Mouse (Mus musculus): ENCODE data around the gene Pfkl. TPM values are rescaled to one million over a fixed set of nuclear protein-coding genes. Genes with fewer than 3 reads are reported as not detected.
A peak's percentile ranks its signal among the peaks of the same experiment; 100 is the strongest.
"Not testable (repeated sequence)": the region's sequence is repeated elsewhere in the genome, so short reads cannot be mapped to it uniquely, and the experiment has no call there.

The Pfkl gene
- total RNA-seq, 2 experiments from 2014 or later: 142 to 172 TPM

DNA sequence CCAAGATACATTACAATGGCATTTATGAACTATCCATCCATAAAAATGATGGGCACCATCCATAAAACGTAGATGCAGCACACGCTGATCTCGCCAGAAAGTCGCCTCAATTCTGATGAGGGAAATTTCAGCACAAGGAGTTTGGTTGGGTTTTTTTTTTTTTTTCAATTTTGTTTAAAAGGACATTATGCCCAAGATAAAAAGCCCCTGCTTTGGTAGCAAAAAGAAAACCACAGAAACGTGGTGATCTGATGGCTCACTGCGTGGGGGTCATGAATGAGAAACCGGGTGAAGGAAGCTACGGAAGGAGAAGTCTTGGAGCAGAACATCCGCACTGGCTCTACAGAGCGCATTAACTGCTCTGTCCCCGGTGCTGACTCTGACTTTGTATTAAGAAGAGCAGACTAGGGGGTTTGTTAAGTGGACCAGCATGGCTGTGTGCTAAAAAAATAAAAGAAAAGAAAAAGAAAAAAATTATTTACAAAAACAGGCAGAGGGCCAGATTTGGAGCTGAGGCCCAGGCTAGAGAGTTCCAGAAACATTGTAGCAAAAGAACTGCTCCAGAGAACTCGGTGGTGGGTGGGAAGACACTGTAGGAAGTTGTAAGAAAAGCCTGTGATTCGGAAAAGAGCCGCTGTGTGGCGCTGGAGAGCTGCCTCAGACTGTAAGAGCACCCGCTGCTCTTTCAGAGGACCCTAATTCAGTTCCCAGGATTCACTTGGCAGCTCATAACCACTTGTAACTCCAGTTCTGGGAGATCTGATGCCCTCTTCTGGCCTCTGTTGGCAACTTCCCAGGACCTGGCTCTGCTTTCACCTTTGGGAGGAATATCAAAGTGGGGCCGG lies 38.0 kb downstream of the Pfkl start:
- DNase-seq: no peak

DNA sequence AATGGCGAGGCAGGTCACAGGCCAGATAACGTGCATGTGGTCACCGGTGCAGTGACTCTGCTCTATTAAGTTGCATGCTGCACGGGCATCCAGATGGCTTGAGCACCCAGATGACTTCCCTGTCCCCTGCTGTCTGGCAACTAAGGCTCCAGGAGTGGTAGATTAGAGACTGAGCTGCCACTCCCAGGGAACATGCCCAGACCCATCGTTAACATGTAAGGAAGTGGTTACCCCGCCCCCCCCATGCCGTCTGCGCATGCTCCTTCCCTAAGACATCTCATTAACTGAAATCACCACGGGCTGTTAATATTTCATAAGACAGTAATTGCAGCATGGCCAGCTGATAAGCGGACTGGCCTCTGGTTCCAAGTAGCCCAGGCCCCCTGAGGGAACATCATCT lies 38.7 kb downstream of the Pfkl start:
- no peak for DNase-seq

DNA sequence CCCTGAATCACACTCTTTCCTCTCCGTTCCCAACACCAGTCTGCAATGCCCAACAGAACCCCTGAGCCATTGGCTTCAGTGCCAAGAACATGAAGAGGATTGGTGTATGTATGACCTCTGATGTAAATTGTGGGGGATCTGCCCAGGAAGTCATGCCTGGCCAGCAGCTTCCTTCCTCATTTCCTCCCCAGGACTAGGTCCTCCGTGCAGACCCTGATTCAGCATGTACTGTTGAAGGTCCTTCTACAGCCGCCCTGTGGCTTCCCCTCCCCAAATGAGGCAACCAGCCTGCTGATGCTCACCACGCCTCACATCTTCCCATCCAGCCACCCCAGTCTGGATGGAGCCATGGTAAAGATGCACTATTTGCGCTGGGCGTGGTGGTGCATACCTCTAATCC lies 39.4 kb downstream of the Pfkl start, which contains the start of gene Trpm2:
Gene Trpm2 (minus strand): TSS at position 83 of the 400 bp plus-strand sequence.
- no peak for DNase-seq

DNA sequence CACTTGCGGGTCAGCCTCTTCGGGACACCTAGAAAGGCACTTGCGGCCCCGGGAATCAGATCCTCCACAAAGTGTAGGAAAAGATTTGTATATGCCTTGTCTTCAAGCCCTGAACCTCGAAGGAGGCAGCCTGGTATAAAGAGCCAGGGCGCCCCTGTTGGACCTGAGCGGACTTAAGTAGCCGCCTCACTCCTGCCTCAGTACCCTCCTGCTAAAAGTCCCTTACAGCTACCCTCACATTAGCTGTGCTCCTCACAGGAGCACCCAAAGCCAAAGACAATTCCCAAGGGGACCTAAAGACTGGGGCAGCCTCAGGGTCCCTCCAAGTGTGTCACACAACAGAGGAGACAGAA lies 39.9 kb downstream of the Pfkl start:
- no peak for DNase-seq

DNA sequence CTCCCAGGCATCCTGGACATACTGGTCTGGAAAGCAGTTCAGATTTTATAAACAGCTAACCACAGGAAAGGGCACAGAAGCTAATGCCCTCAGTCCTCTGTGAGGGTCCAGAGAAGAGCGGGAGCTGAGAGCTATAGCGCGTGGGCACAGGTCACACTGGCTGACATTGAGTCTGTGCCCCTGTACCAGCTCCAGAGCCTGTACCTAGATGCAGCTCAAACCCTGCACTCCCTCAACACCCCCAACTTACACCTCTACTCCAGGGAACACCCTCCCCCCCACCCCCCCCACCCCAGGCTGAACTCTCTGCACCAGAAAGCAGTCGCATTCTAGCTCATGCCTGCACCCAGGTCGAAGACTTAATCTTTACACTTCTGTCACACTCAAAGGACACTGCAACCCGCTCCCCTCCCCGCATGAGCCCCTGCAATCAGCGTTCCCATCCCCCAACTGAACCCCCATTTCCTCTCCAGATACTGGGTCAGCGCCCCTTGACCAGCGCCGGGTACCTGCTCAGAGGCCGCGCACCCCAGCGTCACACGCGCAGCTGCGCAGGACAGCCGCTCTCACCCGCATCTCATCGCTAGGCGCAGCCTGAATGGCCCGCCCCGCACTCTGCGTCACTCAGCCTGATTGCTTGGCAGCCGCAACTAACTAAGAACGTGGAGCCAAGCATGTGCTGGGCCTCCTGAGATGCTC lies 40.5 kb downstream of the Pfkl start:
- peak; percentile 71 for DNase-seq

DNA sequence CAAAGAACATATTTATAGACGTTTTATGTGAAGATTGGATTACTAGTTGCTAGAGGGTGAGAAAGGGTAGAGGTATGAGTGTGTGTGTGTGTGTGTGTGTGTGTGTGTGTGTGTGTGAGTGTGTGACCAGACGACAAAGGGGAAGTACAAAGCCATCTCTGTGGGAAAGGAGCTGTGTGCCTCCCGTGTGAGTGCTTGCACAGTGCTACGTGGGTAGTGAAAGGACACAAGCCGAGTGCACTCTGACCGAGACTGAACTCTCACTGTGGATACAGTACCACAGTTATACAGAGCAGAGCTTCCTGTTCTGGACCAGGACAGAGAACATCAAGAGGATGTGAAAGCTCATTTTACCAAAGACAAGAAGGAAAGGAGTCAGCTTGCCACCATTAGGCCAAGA lies 45.9 kb downstream of the Pfkl start:
- DNase-seq: no peak

DNA sequence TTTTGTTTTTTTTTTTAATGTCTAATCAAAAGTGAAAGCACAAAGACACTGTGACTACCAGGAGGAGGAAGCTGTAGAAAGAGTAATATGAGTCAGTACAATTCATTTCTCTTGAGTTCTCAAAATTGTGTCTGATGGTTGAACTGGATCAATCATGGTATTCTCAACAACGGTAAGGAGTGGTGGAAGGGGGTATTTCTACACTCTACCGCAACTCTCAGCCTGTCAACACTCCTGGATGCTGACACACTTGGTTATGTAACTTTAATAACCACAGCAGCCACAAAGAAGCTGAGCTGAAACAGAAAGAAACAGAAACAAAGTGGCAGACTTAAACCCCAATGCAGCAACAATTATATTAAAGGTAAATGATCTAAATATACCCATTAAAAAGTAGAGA lies 47.2 kb downstream of the Pfkl start:
- no peak for DNase-seq

DNA sequence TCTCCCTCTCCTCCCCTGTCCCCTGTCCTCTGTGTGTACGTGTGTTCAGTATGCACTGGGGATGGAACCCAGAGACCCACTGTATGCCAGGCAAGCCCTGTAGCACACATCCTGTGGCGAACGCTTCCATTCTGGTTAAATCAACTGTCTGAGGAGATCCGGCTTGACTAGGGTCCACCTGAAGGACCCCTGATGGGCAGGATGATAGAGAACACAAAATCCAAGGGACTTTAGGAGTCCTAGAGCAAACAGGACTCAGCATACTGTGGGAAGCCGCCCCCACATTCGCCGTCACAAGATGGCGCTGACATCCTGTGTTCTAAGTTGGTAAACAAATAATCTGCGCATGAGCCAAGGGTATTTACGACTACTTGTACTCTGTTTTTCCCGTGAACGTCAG lies 59.4 kb downstream of the Pfkl start:
- DNase-seq: not testable (repeated sequence)

DNA sequence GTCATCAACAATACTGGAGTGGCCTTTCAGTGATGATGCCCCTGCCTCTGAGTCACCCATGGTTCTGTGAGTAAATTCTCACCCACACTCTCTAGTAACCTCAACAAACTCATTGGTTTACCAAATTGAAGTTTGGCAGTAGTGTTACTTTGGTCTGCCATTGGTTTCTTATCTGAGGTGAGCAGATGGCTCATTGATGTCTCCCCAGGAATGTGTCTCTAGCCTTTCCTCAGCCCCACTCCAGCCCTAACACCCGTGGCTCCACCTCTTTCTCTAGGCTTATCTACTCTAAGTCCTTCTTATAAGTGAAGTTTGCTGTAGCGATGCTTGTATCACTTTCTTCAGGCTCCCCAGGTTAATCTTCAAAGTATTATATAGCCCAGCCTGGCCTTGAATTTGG lies 70.2 kb downstream of the Pfkl start:
- DNase-seq: no peak

Other genes starting within 250 kb of the Pfkl start
- not detected for gene Gm3238, start 238.8 kb downstream of the Pfkl start, total RNA-seq (2021)
- not detected for gene Gm7138, start 233.1 kb downstream of the Pfkl start, total RNA-seq (2021)
- not detected for gene Gm3250, start 227.5 kb downstream of the Pfkl start, total RNA-seq (2021)
- not detected for gene Gm7137, start 221.9 kb downstream of the Pfkl start, total RNA-seq (2021)
- not detected for gene Gm9639, start 215.0 kb downstream of the Pfkl start, total RNA-seq (2021)
- not detected for gene Gm19668, start 210.9 kb downstream of the Pfkl start, total RNA-seq (2021)
- not detected for gene Gm9507, start 198.2 kb downstream of the Pfkl start, total RNA-seq (2021)
- gene Gm2696, start 195.4 kb downstream of the Pfkl start, total RNA-seq (2021): not detected
- not detected for gene Krtap10-4, start 183.0 kb downstream of the Pfkl start, total RNA-seq (2021)
- not detected for gene Krtap10-10, start 174.1 kb downstream of the Pfkl start, total RNA-seq (2021)
- gene Gm36176, start 163.3 kb downstream of the Pfkl start, total RNA-seq (2021): not detected
- gene Gm10318, start 157.2 kb downstream of the Pfkl start, total RNA-seq (2021): not detected
- not detected for gene Gm3285, start 148.1 kb downstream of the Pfkl start, total RNA-seq (2021)
- 10 to 100 TPM; 12.1 to 16.7 TPM for gene Lrrc3, start 107.5 kb downstream of the Pfkl start, total RNA-seq (2021)
- 1 to 10 TPM; 2.3 to 2.8 TPM for gene Trpm2, start 39.5 kb downstream of the Pfkl start, total RNA-seq (2021)
- gene 1810043G02Rik, start 31.6 kb downstream of the Pfkl start, total RNA-seq (2021): 10 to 100 TPM; 15.7 to 21.4 TPM
- 1 to 10 TPM; 2.4 to 6.4 TPM for gene Dnmt3l, start 31.9 kb upstream of the Pfkl start, total RNA-seq (2021)
- under 1 TPM in 1 of 2 experiments, not detected in 1; 0.12 TPM for gene Aire, start 33.5 kb upstream of the Pfkl start, total RNA-seq (2021)
- gene Icosl, start 59.2 kb upstream of the Pfkl start, total RNA-seq (2021): 10 to 100 TPM in 1 of 2 experiments, 1 to 10 TPM in 1; 8.6 to 12.6 TPM
- 100 to 1,000 TPM; 253 to 281 TPM for gene D10Jhu81e, start 159.7 kb upstream of the Pfkl start, total RNA-seq (2021)
- 10 to 100 TPM; 13.2 to 14.9 TPM for gene Pwp2, start 175.1 kb upstream of the Pfkl start, total RNA-seq (2021)
- 10 to 100 TPM; 44.3 to 53.2 TPM for gene Trappc10, start 234.6 kb upstream of the Pfkl start, total RNA-seq (2021)